Mouse (Mus musculus) MEL (cell line): ENCODE data around the gene Nat8f6. TPM values are rescaled to one million over a fixed set of nuclear protein-coding genes. Genes with fewer than 3 reads are reported as not detected.

Experiments used
- DNase-seq: peaks from one replicate; pipeline ENCODE4 v3.0.0; 2011; ENCODE audit warnings: low read depth, low spot score
- H3K27ac ChIP-seq: 2 replicates; pipeline ENCODE4 v1.5.1; 2012; ENCODE audit warnings: low read depth, mild to moderate bottlenecking, control low read depth, low read length, moderate library complexity; ENCODE audit not compliant: control insufficient read depth
- H3K27me3 ChIP-seq, 2 experiments: fragments of 150-350 bp in 1 of 2; sonication (generic) in 1 of 2; 2 replicates each; pipeline ENCODE4 v1.6.1; 2012; ENCODE audit warnings: low read length in 2 of 2, mild to moderate bottlenecking in 2 of 2, improper control_type of control experiment in 1 of 2, moderate library complexity in 1 of 2; ENCODE audit not compliant: insufficient read depth in 2 of 2, control insufficient read depth in 1 of 2
- H3K36me3 ChIP-seq, 2 experiments: 2 replicates each; pipeline ENCODE4 v1.6.1; 2012 to 2014; ENCODE audit warnings: low read length in 2 of 2, improper control_type of control experiment in 1 of 2, inconsistent platforms in 1 of 2, mild to moderate bottlenecking in 1 of 2; ENCODE audit not compliant: insufficient read depth in 2 of 2, control insufficient read depth in 1 of 2
- H3K4me1 ChIP-seq, 2 experiments: fragments of 150-350 bp in 1 of 2; sonication (generic) in 1 of 2; 2 replicates each; pipeline ENCODE4 v1.6.1; 2012; ENCODE audit warnings: low read length in 2 of 2, improper control_type of control experiment in 1 of 2, mild to moderate bottlenecking in 1 of 2; ENCODE audit not compliant: insufficient read depth in 2 of 2, control insufficient read depth in 1 of 2
- H3K4me3 ChIP-seq, 2 experiments: fragments of 150-350 bp in 1 of 2; sonication (generic) in 1 of 2; 2 replicates each; pipeline ENCODE4 v1.5.1; 2012; ENCODE audit warnings: low read depth in 2 of 2, low read length in 2 of 2, mild to moderate bottlenecking in 2 of 2, moderate library complexity in 2 of 2, control low read depth in 1 of 2, improper control_type of control experiment in 1 of 2; ENCODE audit not compliant: control insufficient read depth in 1 of 2, insufficient read depth in 1 of 2
- H3K79me2 ChIP-seq: 2 replicates; pipeline ENCODE4 v1.6.1; 2012; ENCODE audit warnings: mild to moderate bottlenecking, low read length, moderate library complexity; ENCODE audit not compliant: control insufficient read depth, poor library complexity, insufficient read depth
- H3K9ac ChIP-seq: 2 replicates; pipeline ENCODE4 v1.6.1; 2012; ENCODE audit warnings: low read depth, mild to moderate bottlenecking, control low read depth, low read length, moderate library complexity; ENCODE audit not compliant: control insufficient read depth, poor library complexity, severe bottlenecking
- H3K9me3 ChIP-seq: fragments of 150-350 bp; sonication (generic); replicated peaks from 2 replicates; pipeline ENCODE4 v1.6.1; 2012; ENCODE audit warnings: mild to moderate bottlenecking, low read length, improper control_type of control experiment, moderate library complexity; ENCODE audit not compliant: insufficient read depth
- CHD1 ChIP-seq: IDR thresholded peaks from 2 replicates; pipeline ENCODE4 v1.6.1; 2012; ENCODE audit warnings: low read depth, mild to moderate bottlenecking, inconsistent platforms, low read length, improper control_type of control experiment
- CHD2 ChIP-seq: IDR thresholded peaks from 2 replicates; pipeline ENCODE4 v1.6.1; 2011; ENCODE audit warnings: low read length, improper control_type of control experiment
- EP300 ChIP-seq, 2 experiments: IDR thresholded peaks; 2 replicates each; pipeline ENCODE4 v1.6.1; 2011; ENCODE audit warnings: improper control_type of control experiment in 2 of 2, low read length in 2 of 2, low read depth in 1 of 2, mild to moderate bottlenecking in 1 of 2
- ETS1 ChIP-seq: IDR thresholded peaks from 2 replicates; pipeline ENCODE4 v1.6.1; 2012; ENCODE audit warnings: low read depth, mild to moderate bottlenecking, inconsistent platforms, low read length, improper control_type of control experiment, moderate library complexity
- GATA1 ChIP-seq: IDR thresholded peaks from 2 replicates; pipeline ENCODE4 v1.6.1; 2011; ENCODE audit warnings: low read depth, low read length, improper control_type of control experiment
- HCFC1 ChIP-seq: IDR thresholded peaks from 2 replicates; pipeline ENCODE4 v1.6.1; 2012; ENCODE audit warnings: low read depth, mild to moderate bottlenecking, inconsistent platforms, low read length, improper control_type of control experiment, moderate library complexity
- JUND ChIP-seq: IDR thresholded peaks from 2 replicates; pipeline ENCODE4 v1.6.1; 2011; ENCODE audit warnings: low read depth, mild to moderate bottlenecking, improper control_type of control experiment, low read length
- MAX ChIP-seq: IDR thresholded peaks from 2 replicates; pipeline ENCODE4 v1.6.1; 2011; ENCODE audit warnings: low read length, improper control_type of control experiment
- MEF2A ChIP-seq: IDR thresholded peaks from 2 replicates; pipeline ENCODE4 v1.6.1; 2014; ENCODE audit warnings: low read depth, mild to moderate bottlenecking, inconsistent platforms, low read length, improper control_type of control experiment; ENCODE audit not compliant: poor library complexity, insufficient replicate concordance, severe bottlenecking; ENCODE audit errors: extremely low read depth
- MXI1 ChIP-seq: IDR thresholded peaks from 2 replicates; pipeline ENCODE4 v1.6.1; 2011; ENCODE audit warnings: mild to moderate bottlenecking, low read depth, low read length, improper control_type of control experiment
- MYB ChIP-seq: IDR thresholded peaks from 2 replicates; pipeline ENCODE4 v1.6.1; 2011; ENCODE audit warnings: mild to moderate bottlenecking, low read depth, low read length, improper control_type of control experiment
- MYC ChIP-seq: IDR thresholded peaks from 2 replicates; pipeline ENCODE4 v1.6.1; 2011; ENCODE audit warnings: low read depth, mild to moderate bottlenecking, low read length, improper control_type of control experiment, moderate library complexity
- NELFE ChIP-seq: IDR thresholded peaks from 2 replicates; pipeline ENCODE4 v1.6.1; 2011; ENCODE audit warnings: low read depth, low read length, improper control_type of control experiment
- POLR2AphosphoS2 ChIP-seq: IDR thresholded peaks from 2 replicates; pipeline ENCODE4 v1.6.1; 2011; ENCODE audit warnings: low read length, improper control_type of control experiment
- RAD21 ChIP-seq: IDR thresholded peaks from 2 replicates; pipeline ENCODE4 v1.6.1; 2011; ENCODE audit warnings: mild to moderate bottlenecking, low read depth, low read length, improper control_type of control experiment
- SIN3A ChIP-seq: IDR thresholded peaks from 2 replicates; pipeline ENCODE4 v1.6.1; 2012; ENCODE audit warnings: low read length, improper control_type of control experiment, inconsistent platforms
- SMC3 ChIP-seq: IDR thresholded peaks from 2 replicates; pipeline ENCODE4 v1.6.1; 2011; ENCODE audit warnings: low read depth, low read length, improper control_type of control experiment
- TAL1 ChIP-seq: IDR thresholded peaks from 2 replicates; pipeline ENCODE4 v1.6.1; 2012; ENCODE audit warnings: mild to moderate bottlenecking, inconsistent platforms, low read length, moderate library complexity, mixed read lengths
- TBP ChIP-seq: IDR thresholded peaks from 2 replicates; pipeline ENCODE4 v1.8.0; 2011; ENCODE audit warnings: low read depth, low read length, improper control_type of control experiment
- UBTF ChIP-seq: IDR thresholded peaks from 2 replicates; pipeline ENCODE4 v1.6.1; 2012; ENCODE audit warnings: low read depth, mild to moderate bottlenecking, inconsistent platforms, low read length, improper control_type of control experiment, moderate library complexity, borderline replicate concordance; ENCODE audit not compliant: insufficient read depth
- ZC3H11A ChIP-seq: IDR thresholded peaks from 2 replicates; pipeline ENCODE4 v1.6.1; 2012; ENCODE audit warnings: low read depth, mild to moderate bottlenecking, inconsistent platforms, low read length, improper control_type of control experiment
- ZMIZ1 ChIP-seq: IDR thresholded peaks from 2 replicates; pipeline ENCODE4 v1.6.1; 2012; ENCODE audit warnings: low read depth, mild to moderate bottlenecking, inconsistent platforms, low read length, improper control_type of control experiment, moderate library complexity
- ZNF384 ChIP-seq: IDR thresholded peaks from 2 replicates; pipeline ENCODE4 v1.6.1; 2012; ENCODE audit warnings: low read depth, mild to moderate bottlenecking, inconsistent platforms, low read length, improper control_type of control experiment
- polyA plus RNA-seq, 2 experiments: library from polyadenylated mRNA; stranded (reverse) in 1 of 2; unstranded in 1 of 2; fragments of >175 nt in 1 of 2; fragments of >200 nt in 1 of 2; gene quantifications; 2 replicates each; pipeline versions ENCODE4 v1.2.1 to v1.2.4; 2012; ENCODE audit warnings: low replicate concordance in 2 of 2, low read depth in 1 of 2; ENCODE audit not compliant: insufficient read length in 2 of 2, insufficient read depth in 1 of 2, missing spikeins in 1 of 2
- total RNA-seq: library from RNA; depleted of rRNA; stranded (reverse); fragments of 300-350 nt; gene quantifications from 2 replicates; pipeline ENCODE4 v1.2.3, GENCODE M21; 2012

Nat8f6 gene
- total and polyA plus RNA-seq, 3 experiments, result not detected

DNA sequence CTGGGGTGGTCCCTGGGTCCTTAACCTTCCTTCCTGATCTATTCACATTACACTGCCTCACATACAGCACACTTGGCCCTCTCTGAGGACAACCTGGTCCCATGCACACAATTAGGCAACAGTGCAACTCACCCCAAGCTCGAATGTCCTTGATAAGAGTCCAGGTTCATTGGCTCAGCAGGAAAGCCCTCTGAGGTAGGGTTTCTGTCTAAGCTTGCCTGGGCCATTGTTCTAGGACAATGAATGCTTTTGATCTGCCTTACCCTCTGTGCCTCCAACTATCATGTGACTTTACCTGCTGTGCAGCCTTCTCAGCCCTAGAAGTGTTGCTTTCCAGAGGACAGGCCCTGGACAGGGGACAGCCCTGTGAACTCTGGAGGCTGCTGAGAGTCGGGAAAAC lies 28.5 kb upstream of the Nat8f6 start:
- Histone ChIP-seq H3K36me3 (no peaks in the 10 kb centered on the region), H3K27me3 (peaks cover 9 to 15% of the 10 kb centered on the region in 2 experiments; a peak in 3 of 4 replicates), H3K79me2 (no peaks in the 10 kb centered on the region), H3K4me3 (no peak overlapping the region), H3K4me1 (no peaks in the 10 kb centered on the region), H3K9me3 (no peaks in the 10 kb centered on the region), H3K27ac (no peak overlapping the region), H3K9ac (no peak overlapping the region)
- no peak for DNase-seq
- TF ChIP-seq MYC (no peak), GATA1 (no peak), MAX (no peak), UBTF (no peak), EP300 (IDR thresholded peaks at IDR 0.05; ENCODE audit: low read depth in 1 of 2, low read length in 2 of 2) (no peak), MEF2A (no peak), ZMIZ1 (no peak), HCFC1 (no peak), CHD2 (no peak), ETS1 (no peak), JUND (no peak), RAD21 (no peak), NELFE (no peak), SMC3 (no peak), ZC3H11A (no peak)

DNA sequence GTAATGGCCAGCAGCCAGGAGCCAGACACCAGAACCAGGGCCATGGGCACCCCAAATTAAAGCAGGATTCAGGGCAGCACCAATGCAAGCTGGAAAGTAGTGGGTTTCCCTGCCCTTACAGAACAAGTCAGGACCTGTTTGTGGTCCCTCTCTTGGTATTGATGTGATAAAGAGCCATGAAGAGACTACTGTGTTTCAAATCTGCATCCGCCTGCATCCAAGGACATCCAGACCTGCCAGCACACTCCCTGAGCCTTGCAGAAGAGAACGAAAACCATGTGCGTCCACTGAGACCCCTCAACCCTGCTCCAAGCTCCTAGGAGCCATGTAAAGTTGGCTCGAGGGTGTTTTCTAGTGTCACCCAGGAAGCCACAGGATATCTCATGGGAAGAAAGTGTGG lies 27.4 kb upstream of the Nat8f6 start:
- no peak overlapping the region for H3K9ac ChIP-seq
- H3K79me2 ChIP-seq, result no peaks in the 10 kb centered on the region
- no peak overlapping the region for H3K4me3 ChIP-seq
- H3K9me3 ChIP-seq, result no peaks in the 10 kb centered on the region
- no peak overlapping the region for H3K27ac ChIP-seq
- no peak for TF ChIP-seq SIN3A
- TF ChIP-seq TBP, result no peak
- no peak for TF ChIP-seq SMC3
- no peak for TF ChIP-seq MXI1
- TF ChIP-seq MEF2A, result no peak
- no peak for TF ChIP-seq JUND
- no peak for TF ChIP-seq ZC3H11A
- no peak for TF ChIP-seq ETS1
- no peak for TF ChIP-seq ZNF384
- no peak for TF ChIP-seq MYB
- TF ChIP-seq TAL1, result no peak
- no peak for TF ChIP-seq POLR2AphosphoS2
- no peak for TF ChIP-seq CHD1
- H3K27me3 ChIP-seq, result peaks cover 9 to 11% of the 10 kb centered on the region in 2 experiments; a peak in 3 of 4 replicates
- no peaks in the 10 kb centered on the region for H3K36me3 ChIP-seq
- H3K4me1 ChIP-seq, result no peaks in the 10 kb centered on the region
- no peak for DNase-seq
